Mouse (Mus musculus) adipocyte (in vitro differentiated cells): ENCODE measurements at regions not wholly inside any gene's neighbourhood (a gene's known extent, or its start where the extent isn't known, plus 50 kb on each side); places are given as distances from the start of the nearest gene placed in this dataset.
"Not testable (repeated sequence)": the region's sequence is repeated elsewhere in the genome, so short reads cannot be mapped to it uniquely, and the experiment has no call there.

Experiments
- DNase-seq: peaks from one replicate; pipeline ENCODE4 v3.0.0-alpha.2; 2016; ENCODE audit warnings: low spot score

- DNase-seq: no peak
Measured at GRCm38 (mm10) chr6:109814990-109815389, 830.4 kb upstream of the Grm7 start.

GRCm38 (mm10) chr6:109848313-109848712 lies 797.1 kb upstream of the Grm7 start:
- no peak for DNase-seq

GRCm38 (mm10) chr6:109855806-109856205 lies 789.6 kb upstream of the Grm7 start:
- peak; percentile 7 for DNase-seq

GRCm38 (mm10) chr6:109863411-109863810 lies 782.0 kb upstream of the Grm7 start:
- no peak for DNase-seq

GRCm38 (mm10) chr6:109874187-109874586 lies 771.2 kb upstream of the Grm7 start:
- DNase-seq: no peak

- DNase-seq: peak; percentile 14
Measured at GRCm38 (mm10) chr6:109874625-109875040, 770.7 kb upstream of the Grm7 start.

GRCm38 (mm10) chr6:109875548-109875947 lies 769.8 kb upstream of the Grm7 start:
- DNase-seq: not testable (repeated sequence)

- DNase-seq: no peak
Measured at GRCm38 (mm10) chr6:109879145-109879544, 766.2 kb upstream of the Grm7 start.

- DNase-seq: no peak
Measured at GRCm38 (mm10) chr6:109923780-109924179, 721.6 kb upstream of the Grm7 start.

GRCm38 (mm10) chr6:109948491-109948890 lies 696.9 kb upstream of the Grm7 start:
- no peak for DNase-seq

- no peak for DNase-seq
Measured at GRCm38 (mm10) chr6:109948928-109949327, 696.5 kb upstream of the Grm7 start.

GRCm38 (mm10) chr6:109957901-109958300 lies 687.5 kb upstream of the Grm7 start:
- DNase-seq: not testable (repeated sequence)
